Mouse (Mus musculus) heart, embryonic 12.5 days (tissue): ENCODE data around the gene Rpl34. TPM values are rescaled to one million over a fixed set of nuclear protein-coding genes. Genes with fewer than 3 reads are reported as not detected.

Experiments used
- ATAC-seq: fragments of 200-750 bp; cut with Nextera tagmentation; 2 replicates; pipeline ENCODE4 v1.8.0; 2017; ENCODE audit warnings: moderate TSS enrichment, moderate library complexity; ENCODE audit not compliant: insufficient number of reproducible peaks, low FRiP score
- H3K27ac ChIP-seq: fragments of 300-500 bp; sonication (generic); 2 replicates; pipeline ENCODE4 v1.5.1; 2016; ENCODE audit warnings: mild to moderate bottlenecking, moderate library complexity; ENCODE audit not compliant: poor library complexity, severe bottlenecking
- H3K27me3 ChIP-seq: fragments of 300-500 bp; sonication (generic); replicated peaks from 2 replicates; pipeline ENCODE4 v1.6.1; 2016; ENCODE audit warnings: mild to moderate bottlenecking, moderate library complexity
- H3K36me3 ChIP-seq: fragments of 300-500 bp; sonication (generic); 2 replicates; pipeline ENCODE4 v1.6.1; 2016; ENCODE audit warnings: mild to moderate bottlenecking, moderate library complexity
- H3K4me1 ChIP-seq: fragments of 300-500 bp; sonication (generic); replicated peaks from 2 replicates; pipeline ENCODE4 v1.6.1; 2016; ENCODE audit warnings: mild to moderate bottlenecking
- H3K4me2 ChIP-seq: fragments of 300-500 bp; sonication (generic); 2 replicates; pipeline ENCODE4 v1.6.1; 2016; ENCODE audit warnings: mild to moderate bottlenecking, moderate library complexity
- H3K4me3 ChIP-seq: fragments of 300-500 bp; sonication (generic); 2 replicates; pipeline ENCODE4 v1.5.1; 2016; ENCODE audit warnings: mild to moderate bottlenecking
- H3K9ac ChIP-seq: fragments of 300-500 bp; sonication (generic); 2 replicates; pipeline ENCODE4 v1.6.1; 2016; ENCODE audit warnings: mild to moderate bottlenecking, moderate library complexity
- H3K9me3 ChIP-seq: fragments of 300-500 bp; sonication (generic); replicated peaks from 2 replicates; pipeline ENCODE4 v1.6.1; 2016; ENCODE audit warnings: mild to moderate bottlenecking, moderate library complexity
- WGBS: fragments of 180-500 bp; shearing (Covaris S2); methylation state at CpG from one replicate; pipeline ENCODE4 v1.1.7; 2016; 5-methylcytosine and 5-hydroxymethylcytosine counted together
- polyA plus RNA-seq: library from polyadenylated mRNA; unstranded; fragments of >200 nt; fragmentation: Nextera tagmentation; extraction: Ambion mirVana; gene quantifications from 2 replicates; pipeline ENCODE4 v1.2.1, GENCODE M21; 2016

Gene Rpl34
- polyA plus RNA-seq, 1 experiment from 2014 or later = 521 TPM

- no peaks in the 10 kb centered on the region for H3K36me3 ChIP-seq
- no peak for ATAC-seq
- H3K4me1 ChIP-seq = no peaks in the 10 kb centered on the region
- H3K4me3 ChIP-seq = no peak overlapping the region
- H3K27me3 ChIP-seq = no peaks in the 10 kb centered on the region; the same call in 1 of the 2 replicates
- no peak overlapping the region for H3K4me2 ChIP-seq
- H3K9me3 ChIP-seq = no peaks in the 10 kb centered on the region
- H3K27ac ChIP-seq = no peak overlapping the region
- 84% methylated on average over 8 of the region's 8 CpGs for WGBS
- H3K9ac ChIP-seq = no peak overlapping the region
Observed at GRCm38 (mm10) chr3:130685014-130685366, 45.2 kb downstream of the Rpl34 start.

- WGBS = 80% methylated on average over 9 of the region's 9 CpGs
- Histone ChIP-seq H3K4me3 (no peak overlapping the region), H3K27me3 (no peaks in the 10 kb centered on the region; the same call in 1 of the 2 replicates), H3K9ac (no peak overlapping the region), H3K4me2 (no peak overlapping the region), H3K9me3 (no peaks in the 10 kb centered on the region), H3K27ac (no peak overlapping the region), H3K36me3 (no peaks in the 10 kb centered on the region), H3K4me1 (no peaks in the 10 kb centered on the region)
- no peak for ATAC-seq
Observed at GRCm38 (mm10) chr3:130684276-130685013, 45.8 kb downstream of the Rpl34 start.

GRCm38 (mm10) chr3:130683836-130684235, 46.4 kb downstream of the Rpl34 start:
- Histone ChIP-seq H3K4me3 (no peak overlapping the region), H3K4me1 (no peaks in the 10 kb centered on the region), H3K36me3 (no peaks in the 10 kb centered on the region), H3K9me3 (no peaks in the 10 kb centered on the region), H3K27me3 (no peaks in the 10 kb centered on the region; the same call in 1 of the 2 replicates), H3K4me2 (no peak overlapping the region), H3K9ac (no peak overlapping the region), H3K27ac (no peak overlapping the region)
- ATAC-seq = no peak
- 62% methylated on average over 8 of the region's 8 CpGs for WGBS

GRCm38 (mm10) chr3:130682183-130682582, 48.0 kb downstream of the Rpl34 start:
- 77% methylated on average over 9 of the region's 9 CpGs for WGBS
- H3K4me3 ChIP-seq = no peak overlapping the region
- H3K36me3 ChIP-seq = no peaks in the 10 kb centered on the region

GRCm38 (mm10) chr3:130681226-130681625, 49.0 kb downstream of the Rpl34 start:
- Histone ChIP-seq H3K27ac (no peak overlapping the region), H3K4me2 (no peak overlapping the region), H3K9me3 (no peaks in the 10 kb centered on the region), H3K27me3 (no peaks in the 10 kb centered on the region; the same call in 1 of the 2 replicates), H3K9ac (no peak overlapping the region), H3K4me3 (no peak overlapping the region), H3K36me3 (no peaks in the 10 kb centered on the region), H3K4me1 (no peaks in the 10 kb centered on the region)
- WGBS = 88% methylated on average over 2 of the region's 2 CpGs
- ATAC-seq = no peak

More at GRCm38 (mm10) chr3:130682183-130682582, 48.0 kb downstream of the Rpl34 start:
- no peaks in the 10 kb centered on the region for H3K4me1 ChIP-seq
- H3K9me3 ChIP-seq = no peaks in the 10 kb centered on the region
- no peak for ATAC-seq
- no peak overlapping the region for H3K4me2 ChIP-seq
- no peak overlapping the region for H3K27ac ChIP-seq
- H3K9ac ChIP-seq = no peak overlapping the region
- H3K27me3 ChIP-seq = no peaks in the 10 kb centered on the region; the same call in 1 of the 2 replicates

- Histone ChIP-seq H3K27ac (no peak overlapping the region), H3K4me2 (no peak overlapping the region), H3K36me3 (no peaks in the 10 kb centered on the region), H3K4me3 (no peak overlapping the region), H3K4me1 (no peaks in the 10 kb centered on the region), H3K27me3 (no peaks in the 10 kb centered on the region; the same call in 1 of the 2 replicates), H3K9me3 (no peaks in the 10 kb centered on the region), H3K9ac (no peak overlapping the region)
- WGBS = 91% methylated on average over 19 of the region's 19 CpGs
- no peak for ATAC-seq
Observed at GRCm38 (mm10) chr3:130677671-130678460, 52.3 kb downstream of the Rpl34 start.

Other genes with a start within 250 kb of the Rpl34 start
- gene Etnppl, start 113.0 kb downstream of the Rpl34 start, polyA plus RNA-seq = 0.09 TPM in 1 of 2 replicates, not detected in the other
- gene Ostc, start 21.0 kb downstream of the Rpl34 start, polyA plus RNA-seq = 249 and 250 TPM in 2 replicates